In the genomic region with DNA sequence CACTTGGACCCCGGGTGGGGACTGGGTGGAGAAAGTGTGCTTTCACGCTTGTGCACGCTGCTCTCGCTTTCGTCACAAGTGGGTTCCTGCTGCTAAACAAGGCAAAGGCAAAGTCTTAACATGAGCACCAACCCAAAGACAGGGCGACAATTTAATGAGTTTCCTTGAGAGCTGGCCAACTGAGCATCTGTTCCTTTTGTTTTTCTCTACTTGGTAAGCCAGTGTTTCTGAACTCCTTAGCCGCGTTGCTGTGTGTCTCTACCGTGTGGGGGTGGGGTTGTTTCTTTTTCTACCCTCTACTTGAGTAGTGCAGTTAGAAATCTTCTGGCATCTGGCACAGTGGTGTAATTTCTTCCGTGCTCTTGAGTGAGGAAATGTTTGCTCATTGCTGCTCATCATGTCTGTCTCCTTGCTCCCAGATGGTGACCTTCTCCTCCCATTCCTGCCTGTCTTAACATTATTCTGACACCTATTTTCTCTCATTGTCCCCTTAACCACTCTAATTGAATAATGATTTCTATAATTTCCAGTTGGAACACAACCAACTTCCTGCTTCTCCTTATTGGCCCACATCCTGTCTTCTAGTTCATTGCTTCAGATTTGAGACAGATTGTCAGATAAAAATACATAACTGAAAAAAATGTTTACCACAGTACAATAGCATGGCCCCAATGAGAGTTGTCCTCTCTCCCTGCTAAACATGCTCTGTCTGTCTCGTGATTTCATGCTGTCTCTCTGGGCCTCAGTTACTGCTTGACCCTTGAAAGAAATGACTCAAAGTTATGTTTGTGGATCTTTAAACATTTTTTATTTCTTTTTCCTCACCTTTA, we compare ENCODE assay signal across 8 mouse cellular contexts.
A peak's percentile ranks its signal among the peaks of the same experiment; 100 is the strongest.
DNase-seq lines count a peak whose midpoint lies in the region; ATAC-seq lines count a peak whose summit lies in the region.

No protein-coding gene starts in this region.

- no peak overlapping the region for H3K9ac ChIP-seq in neural tube, embryonic 13.5 days
- H3K9ac ChIP-seq in forebrain, embryonic 15.5 days (replicated peaks), result no peak overlapping the region

- H3K4me2 ChIP-seq in neural tube, embryonic 13.5 days, result no peak overlapping the region
- H3K4me2 ChIP-seq in forebrain, embryonic 15.5 days (replicated peaks), result no peak overlapping the region; the same call in 1 of the 2 replicates

- intact Hi-C loops in gastrocnemius, postnatal 14 days (cut with DNase I; ENCODE audit: low total_unique reads), result no loop called here

- 0 out of 2 replicates have a peak overlapping the region, but pooled peaks have one; percentile 3 for H3K27ac ChIP-seq in neural tube, embryonic 13.5 days (replicated peaks)
- H3K27ac ChIP-seq in forebrain, embryonic 15.5 days (replicated peaks), result peak overlapping the region; percentile 81

- no peaks in the 10 kb centered on the region for H3K27me3 ChIP-seq in neural tube, embryonic 13.5 days
- no peaks in the 10 kb centered on the region for H3K27me3 ChIP-seq in forebrain, embryonic 15.5 days

- no peaks in the 10 kb centered on the region for H3K9me3 ChIP-seq in neural tube, embryonic 13.5 days
- no peaks in the 10 kb centered on the region for H3K9me3 ChIP-seq in forebrain, embryonic 15.5 days

- H3K4me1 ChIP-seq in neural tube, embryonic 13.5 days (replicated peaks), result peaks cover 51% of the 10 kb centered on the region
- H3K4me1 ChIP-seq in forebrain, embryonic 15.5 days, result peaks cover 54% of the 10 kb centered on the region

- 27% methylated on average over 11 of the region's 11 CpGs for WGBS in neural tube, embryonic 13.5 days
- WGBS in forebrain, embryonic 15.5 days, result 12% methylated on average over 11 of the region's 11 CpGs

- DNase-seq in gastrocnemius, postnatal 14 days, result peak; percentile 6
- DNase-seq in gastrocnemius, adult 8-10 months (ENCODE audit: low spot score in 2 of 2), result no peak
- no peak for DNase-seq in neural tube, embryonic 10.5 days (ENCODE audit: extremely low spot score, low spot score)
- peak; percentile 56 for DNase-seq in naive thymus-derived CD4-positive, alpha-beta T cell, adult 2 months (ENCODE audit: low read depth)
- no peak for DNase-seq in urinary bladder, adult 2 months (ENCODE audit: low spot score)
- no peak for DNase-seq in yolk sac, embryonic 10.5 days (ENCODE audit: low spot score)

- 0 out of 2 replicates have a peak, but pooled peaks cover 4% of the 10 kb centered on the region for H3K36me3 ChIP-seq in neural tube, embryonic 13.5 days
- H3K36me3 ChIP-seq in forebrain, embryonic 15.5 days, result no peaks in the 10 kb centered on the region

- no peak for ATAC-seq in neural tube, embryonic 13.5 days (ENCODE audit: low read depth)
- peak; percentile 69 for ATAC-seq in forebrain, embryonic 15.5 days (replicated peaks)

- no peak overlapping the region for H3K4me3 ChIP-seq in neural tube, embryonic 13.5 days
- H3K4me3 ChIP-seq in forebrain, embryonic 15.5 days, result no peak overlapping the region

Comparison
In these comparisons a context has a peak if more than half of its experiments do, and no peak if none do; other contexts are left out.
1. DNase-seq: peak in gastrocnemius, postnatal 14 days (single experiment) and naive thymus-derived CD4-positive, alpha-beta T cell, adult 2 months (single experiment); none in gastrocnemius, adult 8-10 months (0 of 2), neural tube, embryonic 10.5 days (single experiment), urinary bladder, adult 2 months (single experiment) and yolk sac, embryonic 10.5 days (single experiment).